Mouse (Mus musculus): Measurements from ENCODE around the gene Golga5. TPM values are rescaled to one million over a fixed set of nuclear protein-coding genes. Genes with fewer than 3 reads are reported as not detected.
A peak's percentile ranks its signal among the peaks of the same experiment; 100 is the strongest.

Gene Golga5
- total and polyA plus RNA-seq, 3 experiments: 25.9 to 29.3 TPM; not detected in 1

DNA sequence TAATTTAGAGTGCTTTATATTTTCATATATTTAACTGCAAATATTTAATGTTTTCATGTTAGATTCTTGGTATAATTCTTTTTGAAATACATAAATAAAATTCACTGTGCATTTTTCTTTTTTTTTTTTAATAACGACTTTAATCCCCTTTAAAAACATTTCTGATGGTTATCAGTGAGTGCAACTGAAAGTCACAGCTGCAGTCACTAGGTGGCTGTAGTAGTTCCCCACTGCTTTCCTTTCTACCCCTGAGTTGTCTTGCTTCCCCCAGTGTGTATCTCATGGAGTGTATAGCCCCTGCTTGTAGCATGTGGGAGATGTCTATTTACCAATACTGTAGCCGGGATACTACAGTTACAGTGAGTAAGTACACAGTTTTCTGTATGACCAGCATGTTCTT lies 29.0 kb downstream of the Golga5 start:
- H3K9ac ChIP-seq (ENCODE audit: control insufficient read depth, low read depth, low read length, poor library complexity, severe bottlenecking): no peak overlapping the region
- H3K36me3 ChIP-seq (ENCODE audit: control insufficient read depth in 1 of 2, insufficient read depth in 2 of 2, low read length in 2 of 2): peaks cover 2 to 31% of the 10 kb centered on the region in 2 experiments; a peak in 3 of 4 replicates
- no peaks in the 10 kb centered on the region for H3K9me3 ChIP-seq (replicated peaks; ENCODE audit: insufficient read depth, low read length)
- H3K4me3 ChIP-seq (ENCODE audit: control insufficient read depth in 1 of 2, insufficient read depth in 1 of 2, low read depth in 2 of 2, low read length in 2 of 2): no peak overlapping the region
- TF ChIP-seq NELFE (IDR thresholded peaks at IDR 0.05; ENCODE audit: low read depth, low read length) (no peak), CHD1 (IDR thresholded peaks at IDR 0.05; ENCODE audit: low read depth, low read length) (no peak), EP300 (IDR thresholded peaks at IDR 0.05; ENCODE audit: low read depth in 1 of 2, low read length in 2 of 2) (peak in 1 of 2 experiments; percentile 10; a peak in 1 of 4 replicates), MAX (IDR thresholded peaks at IDR 0.05; ENCODE audit: low read length) (no peak), ELF1 (IDR thresholded peaks at IDR 0.05; ENCODE audit: low read depth, low read length) (no peak), MAFK (IDR thresholded peaks at IDR 0.05; ENCODE audit: borderline replicate concordance, low read depth, low read length) (no peak), ZMIZ1 (IDR thresholded peaks at IDR 0.05; ENCODE audit: low read depth, low read length) (no peak), SIN3A (IDR thresholded peaks at IDR 0.05; ENCODE audit: low read length) (no peak), E2F4 (IDR thresholded peaks at IDR 0.05; ENCODE audit: borderline replicate concordance, low read depth, low read length) (no peak), MYC (IDR thresholded peaks at IDR 0.05; ENCODE audit: low read depth, low read length) (no peak), CHD2 (IDR thresholded peaks at IDR 0.05; ENCODE audit: low read length) (no peak), MXI1 (IDR thresholded peaks at IDR 0.05; ENCODE audit: low read depth, low read length) (no peak), POLR2A (IDR thresholded peaks at IDR 0.05; ENCODE audit: control insufficient read depth in 1 of 2, insufficient read depth in 1 of 2, low read depth in 1 of 2, low read length in 2 of 2, poor library complexity in 1 of 2) (no peak), ZNF384 (IDR thresholded peaks at IDR 0.05; ENCODE audit: low read depth, low read length) (peak; percentile 75), TBP (IDR thresholded peaks at IDR 0.05; ENCODE audit: low read depth, low read length) (no peak), GATA1 (IDR thresholded peaks at IDR 0.05; ENCODE audit: low read depth, low read length) (peak; percentile 64), CTCF (IDR thresholded peaks at IDR 0.05 in 2 of 3, conservative IDR thresholded peaks at IDR 0.05 in 1 of 3; ENCODE audit: control insufficient read depth in 1 of 3, insufficient read depth in 1 of 3, low read depth in 2 of 3, low read length in 3 of 3, poor library complexity in 1 of 3, severe bottlenecking in 1 of 3) (peak in 1 of 3 experiments; percentile 31; a peak in 2 of 6 replicates), JUND (IDR thresholded peaks at IDR 0.05; ENCODE audit: low read depth, low read length) (no peak), NRF1 (IDR thresholded peaks at IDR 0.05; ENCODE audit: insufficient read depth, low read depth, low read length, poor library complexity, severe bottlenecking) (no peak), TCF12 (IDR thresholded peaks at IDR 0.05; ENCODE audit: low read depth, low read length) (no peak), RCOR1 (IDR thresholded peaks at IDR 0.05; ENCODE audit: low read depth, low read length) (no peak), SMC3 (IDR thresholded peaks at IDR 0.05; ENCODE audit: low read depth, low read length) (0 out of 2 replicates have a peak, but pooled peaks have one; percentile 25), ETS1 (IDR thresholded peaks at IDR 0.05; ENCODE audit: low read depth, low read length) (no peak), USF1 (IDR thresholded peaks at IDR 0.05; ENCODE audit: low read depth, low read length) (no peak), HCFC1 (IDR thresholded peaks at IDR 0.05; ENCODE audit: low read depth, low read length) (no peak), MAZ (IDR thresholded peaks at IDR 0.05; ENCODE audit: low read depth, low read length) (no peak), TAL1 (IDR thresholded peaks at IDR 0.05; ENCODE audit: low read length) (no peak), RAD21 (IDR thresholded peaks at IDR 0.05; ENCODE audit: low read depth, low read length) (no peak), BHLHE40 (IDR thresholded peaks at IDR 0.05; ENCODE audit: borderline replicate concordance, low read depth, low read length) (no peak), UBTF (IDR thresholded peaks at IDR 0.05; ENCODE audit: borderline replicate concordance, insufficient read depth, low read depth, low read length) (no peak), MYB (IDR thresholded peaks at IDR 0.05; ENCODE audit: low read depth, low read length) (no peak), MEF2A (IDR thresholded peaks at IDR 0.05; ENCODE audit: extremely low read depth, insufficient replicate concordance, low read depth, low read length, poor library complexity, severe bottlenecking) (no peak), POLR2AphosphoS5 (IDR thresholded peaks at IDR 0.05; ENCODE audit: borderline replicate concordance, low read depth, low read length) (no peak)
- H3K27me3 ChIP-seq (ENCODE audit: control insufficient read depth in 1 of 2, insufficient read depth in 2 of 2, low read length in 2 of 2): no peaks in the 10 kb centered on the region
- no peaks in the 10 kb centered on the region for H3K79me2 ChIP-seq (ENCODE audit: control insufficient read depth, insufficient read depth, low read length, poor library complexity)
- H3K27ac ChIP-seq (ENCODE audit: control insufficient read depth, low read depth, low read length): no peak overlapping the region
- peak; percentile 44 for DNase-seq (ENCODE audit: low read depth, low spot score)
- peaks cover 25 to 29% of the 10 kb centered on the region in 2 experiments for H3K4me1 ChIP-seq (ENCODE audit: control insufficient read depth in 1 of 2, insufficient read depth in 2 of 2, low read length in 2 of 2)
